ENCODE assay signal across 8 mouse cellular contexts in the genomic region with DNA sequence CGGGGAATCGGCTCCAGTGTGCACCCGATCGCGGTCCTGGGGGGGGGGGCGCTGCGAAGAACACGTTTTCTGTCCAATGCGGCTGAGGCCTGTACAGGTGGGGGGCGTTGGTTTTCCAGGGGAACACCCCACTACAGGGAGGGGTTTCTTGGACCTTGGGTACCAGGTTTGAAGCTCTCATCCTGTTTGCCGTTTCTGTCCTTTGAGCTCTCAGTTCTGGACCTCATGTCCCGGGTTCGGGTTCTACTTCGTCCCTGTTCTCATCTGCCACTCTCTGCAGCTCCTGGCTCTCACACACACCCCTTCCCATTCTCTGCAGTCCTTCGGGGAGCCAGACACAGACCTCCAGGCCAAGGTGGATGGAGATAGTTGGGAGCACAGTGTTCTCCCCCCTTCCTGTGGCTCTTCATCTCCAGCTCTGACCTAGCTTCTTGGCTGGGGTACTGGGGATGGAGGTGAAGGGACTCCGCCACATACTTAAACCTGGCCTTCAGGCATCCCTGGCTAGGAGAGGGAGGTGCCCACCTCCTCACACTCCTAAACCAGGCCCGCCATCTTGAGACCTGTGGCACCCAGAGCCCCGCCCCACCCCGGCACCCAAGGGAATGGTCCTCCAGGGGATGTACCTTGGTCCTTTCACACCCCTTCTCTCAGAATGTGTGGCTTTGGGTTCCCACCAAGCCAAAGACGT. TPM values are rescaled to one million over a fixed set of nuclear protein-coding genes. Genes with fewer than 3 reads are reported as not detected.
DNase-seq lines count a peak whose midpoint lies in the region; TF ChIP-seq lines count a peak whose summit lies in the region.

No protein-coding gene starts in this region.

- DNase-seq in layer of hippocampus, adult 2 months (ENCODE audit: low spot score in 2 of 2), result no peak
- no peak for DNase-seq in layer of hippocampus, adult 9-11 months
- peak; percentile 74 for DNase-seq in cerebellum, adult 9-10 months
- DNase-seq in heart, postnatal 4 days, result peak; percentile 39
- peak; percentile 64 for DNase-seq in midbrain, embryonic 10.5 days (ENCODE audit: low spot score)
- DNase-seq in right cerebral cortex, adult 2 months (ENCODE audit: low spot score in 2 of 2), result no peak
- no peak for DNase-seq in ovary, postnatal 36 days (ENCODE audit: low spot score)
- no peak for DNase-seq in ovary, adult 18-20 months (ENCODE audit: low spot score)

- H3K27ac ChIP-seq in layer of hippocampus, adult 2 months, result peak overlapping the region; percentile 93
- H3K27ac ChIP-seq in midbrain, embryonic 10.5 days (replicated peaks), result peak overlapping the region; percentile 99

- no peaks in the 10 kb centered on the region for H3K9me3 ChIP-seq in midbrain, embryonic 10.5 days (replicated peaks)

- H3K4me3 ChIP-seq in layer of hippocampus, adult 2 months, result peak overlapping the region; percentile 72
- peak overlapping the region; percentile 94 for H3K4me3 ChIP-seq in midbrain, embryonic 10.5 days

- peaks cover 94% of the 10 kb centered on the region for H3K4me1 ChIP-seq in midbrain, embryonic 10.5 days

- peaks cover 12% of the 10 kb centered on the region; the same call in 1 of the 2 replicates for H3K27me3 ChIP-seq in midbrain, embryonic 10.5 days (ENCODE audit: low read depth, poor library complexity, severe bottlenecking)

- WGBS in midbrain, embryonic 10.5 days, result under 1% methylated on average over 20 of the region's 20 CpGs

- no peak for TF ChIP-seq CTCF in layer of hippocampus, adult 2 months (conservative IDR thresholded peaks at IDR 0.05)

- peaks cover 34% of the 10 kb centered on the region for H3K36me3 ChIP-seq in midbrain, embryonic 10.5 days

RNA-seq across cellular contexts. Expression of a gene that starts 1.1 kb away (rescaled TPM):
- 100 to 1,000 TPM; 187 to 205 TPM for total RNA-seq in layer of hippocampus, adult 2 months (2021)
- total RNA-seq in heart, postnatal 4 days (2021), result 100 to 1,000 TPM in 1 of 2 experiments, 10 to 100 TPM in 1; 96.8 to 101 TPM
- 385 and 386 TPM in 2 replicates for polyA plus RNA-seq in midbrain, embryonic 10.5 days (2016; fragmentation: Nextera tagmentation; extraction: Ambion mirVana)

RNA-seq across cellular contexts. Expression of a gene that starts 6.7 kb away (rescaled TPM):
- total RNA-seq in layer of hippocampus, adult 2 months (2021), result 10 to 100 TPM; 39.0 to 39.4 TPM
- total RNA-seq in heart, postnatal 4 days (2021), result 10 to 100 TPM; 23.7 to 26.1 TPM
- polyA plus RNA-seq in midbrain, embryonic 10.5 days (2016; fragmentation: Nextera tagmentation; extraction: Ambion mirVana), result 37.7 TPM in 2 replicates

RNA-seq across cellular contexts. Expression of a gene that starts 7.0 kb away (rescaled TPM):
- 10 to 100 TPM; 13.9 to 17.0 TPM for total RNA-seq in layer of hippocampus, adult 2 months (2021)
- total RNA-seq in heart, postnatal 4 days (2021), result 1 to 10 TPM; 4.5 to 5.0 TPM
- polyA plus RNA-seq in midbrain, embryonic 10.5 days (2016; fragmentation: Nextera tagmentation; extraction: Ambion mirVana), result 5.2 TPM in 2 replicates

RNA-seq across cellular contexts. Expression of a gene that starts 11.5 kb away (rescaled TPM):
- 10 to 100 TPM; 11.6 to 12.4 TPM for total RNA-seq in layer of hippocampus, adult 2 months (2021)
- under 1 TPM in 1 of 2 experiments, not detected in 1; 0.14 TPM for total RNA-seq in heart, postnatal 4 days (2021)
- polyA plus RNA-seq in midbrain, embryonic 10.5 days (2016; fragmentation: Nextera tagmentation; extraction: Ambion mirVana), result 0.11 and 0.15 TPM in 2 replicates

RNA-seq across cellular contexts. Expression of a gene that starts 16.1 kb away (rescaled TPM):
- total RNA-seq in layer of hippocampus, adult 2 months (2021), result 10 to 100 TPM; 15.5 to 16.1 TPM
- 10 to 100 TPM; 20.5 to 20.6 TPM for total RNA-seq in heart, postnatal 4 days (2021)
- polyA plus RNA-seq in midbrain, embryonic 10.5 days (2016; fragmentation: Nextera tagmentation; extraction: Ambion mirVana), result 39.3 and 42.6 TPM in 2 replicates

Comparison
In these comparisons a context has a peak if more than half of its experiments do, and no peak if none do; other contexts are left out.
1. DNase-seq: peak in cerebellum, adult 9-10 months (single experiment), heart, postnatal 4 days (single experiment) and midbrain, embryonic 10.5 days (single experiment); none in layer of hippocampus, adult 2 months (0 of 2), layer of hippocampus, adult 9-11 months (single experiment), right cerebral cortex, adult 2 months (0 of 2), ovary, postnatal 36 days (single experiment) and ovary, adult 18-20 months (single experiment).